ENCODE assay signal across 19 mouse cellular contexts in genomic region chr10:4777996-4778395, GRCm38 (mm10).
"Had no signal": no experiment of that assay in that cellular context is flagged by ENCODE, and none has a peak within 500 bp of the region (broad histone marks: within the 10 kb centered on the region; RNA-seq: fewer than 3 reads in every experiment).

No protein-coding gene starts in this region.

- H3K9ac ChIP-seq: liver, embryonic 14.5 days; lung, embryonic 14.5 days; midbrain, embryonic 12.5 days; neural tube, embryonic 13.5 days; neural tube, embryonic 15.5 days had no signal

- H3K4me3 ChIP-seq: midbrain, embryonic 10.5 days; midbrain, embryonic 12.5 days; myocyte; neural tube, embryonic 13.5 days; neural tube, embryonic 15.5 days had no signal

- ATAC-seq: midbrain, embryonic 16.5 days had no signal

- H3K27me3 ChIP-seq: midbrain, embryonic 12.5 days; neural tube, embryonic 13.5 days; neural tube, embryonic 15.5 days had no signal

- H3K9me3 ChIP-seq: midbrain, embryonic 10.5 days; midbrain, embryonic 12.5 days; neural tube, embryonic 13.5 days; neural tube, embryonic 15.5 days had no signal

- H3K36me3 ChIP-seq: midbrain, embryonic 10.5 days; midbrain, embryonic 12.5 days; neural tube, embryonic 13.5 days; neural tube, embryonic 15.5 days had no signal

- H3K27ac ChIP-seq: liver, embryonic 14.5 days; midbrain, embryonic 10.5 days; midbrain, embryonic 12.5 days; neural tube, embryonic 13.5 days; neural tube, embryonic 15.5 days had no signal

- H3K4me2 ChIP-seq: lung, embryonic 14.5 days; midbrain, embryonic 12.5 days; neural tube, embryonic 13.5 days; neural tube, embryonic 15.5 days had no signal

- H3K4me1 ChIP-seq: midbrain, embryonic 10.5 days; midbrain, embryonic 12.5 days; neural tube, embryonic 13.5 days; neural tube, embryonic 15.5 days had no signal

- DNase-seq: lung, adult 18-20 months; lung, embryonic 14.5 days; lung, postnatal 10 days; lung, postnatal 4 days; midbrain, embryonic 14.5 days; retina, postnatal 1 day; right cerebral cortex, adult 18-20 months; right cerebral cortex, postnatal 4 days; spleen, adult 18-20 months; thymus, adult 18-20 months; thymus, postnatal 14 days; thymus, postnatal 36 days had no signal
